9 mouse cellular contexts compared by ENCODE assay signal in genomic region chr9:13497690-13498333, GRCm38 (mm10). TPM values are rescaled to one million over a fixed set of nuclear protein-coding genes. Genes with fewer than 3 reads are reported as not detected.
DNase-seq lines count a peak whose midpoint lies in the region; ATAC-seq and TF ChIP-seq lines count a peak whose summit lies in the region.
"Had no signal": no experiment of that assay in that cellular context is flagged by ENCODE, and none has a peak within 500 bp of the region (broad histone marks: within the 10 kb centered on the region; RNA-seq: fewer than 3 reads in every experiment).

No protein-coding gene starts in this region.

- no peak overlapping the region for H3K27ac ChIP-seq in hindbrain, postnatal 0 days
- no peak overlapping the region for H3K27ac ChIP-seq in hindbrain, embryonic 13.5 days
- H3K27ac ChIP-seq in embryonic fibroblast, embryonic 13.5 days (ENCODE audit: insufficient read depth, low read length), result peak overlapping the region; percentile 99

- H3K9me3 ChIP-seq in hindbrain, postnatal 0 days (ENCODE audit: low read length), result no peaks in the 10 kb centered on the region
- H3K9me3 ChIP-seq in hindbrain, embryonic 13.5 days, result no peaks in the 10 kb centered on the region

- DNase-seq in hindbrain, postnatal 0 days (ENCODE audit: low spot score), result no peak
- peak; percentile 74 to 81 for DNase-seq in kidney, adult 8-10 months
- DNase-seq in retina, embryonic 14.5 days (ENCODE audit: low spot score), result peak; percentile 37
- no peak for DNase-seq in thymus, postnatal 10 days (ENCODE audit: low spot score in 2 of 2)
- no peak for DNase-seq in left cerebral cortex, adult 9 months (ENCODE audit: low spot score in 2 of 2)
- DNase-seq in T-cell, adult 2 months (ENCODE audit: low spot score), result no peak

- H3K27me3 ChIP-seq in hindbrain, postnatal 0 days (ENCODE audit: insufficient read depth, low read length), result no peaks in the 10 kb centered on the region
- no peaks in the 10 kb centered on the region for H3K27me3 ChIP-seq in hindbrain, embryonic 13.5 days

- TF ChIP-seq POLR2A in embryonic fibroblast, embryonic 13.5 days (IDR thresholded peaks at IDR 0.05; ENCODE audit: low read depth, low read length), result no peak

- H3K4me1 ChIP-seq in hindbrain, postnatal 0 days (ENCODE audit: insufficient read depth, low read length), result no peaks in the 10 kb centered on the region; the same call in 1 of the 2 replicates
- 0 out of 2 replicates have a peak, but pooled peaks cover 5% of the 10 kb centered on the region for H3K4me1 ChIP-seq in hindbrain, embryonic 13.5 days (replicated peaks)
- peaks cover 21% of the 10 kb centered on the region for H3K4me1 ChIP-seq in embryonic fibroblast, embryonic 13.5 days (ENCODE audit: control insufficient read depth, insufficient read depth, low read length)

- no peak overlapping the region for H3K9ac ChIP-seq in hindbrain, postnatal 0 days (replicated peaks; ENCODE audit: low read length)
- no peak overlapping the region for H3K9ac ChIP-seq in hindbrain, embryonic 13.5 days

- no peak overlapping the region for H3K4me2 ChIP-seq in hindbrain, postnatal 0 days (ENCODE audit: low read depth, low read length)
- H3K4me2 ChIP-seq in hindbrain, embryonic 13.5 days, result no peak overlapping the region

- H3K36me3 ChIP-seq in hindbrain, postnatal 0 days (ENCODE audit: insufficient read depth, low read length), result no peaks in the 10 kb centered on the region
- no peaks in the 10 kb centered on the region for H3K36me3 ChIP-seq in hindbrain, embryonic 13.5 days

- H3K4me3 ChIP-seq in hindbrain, postnatal 0 days (ENCODE audit: low read length), result no peak overlapping the region
- no peak overlapping the region for H3K4me3 ChIP-seq in hindbrain, embryonic 13.5 days
- no peak overlapping the region for H3K4me3 ChIP-seq in embryonic fibroblast, embryonic 13.5 days (ENCODE audit: insufficient read depth, low read length)

- WGBS in hindbrain, postnatal 0 days, result 66% methylated on average over 7 of the region's 7 CpGs
- WGBS in hindbrain, embryonic 13.5 days, result 77% methylated on average over 7 of the region's 7 CpGs

- ATAC-seq in hindbrain, postnatal 0 days, result peak; percentile 61; the same call in 1 of the 2 replicates
- no peak for ATAC-seq in hindbrain, embryonic 13.5 days (ENCODE audit: low FRiP score)

- no peak for TF ChIP-seq CTCF in hindbrain, postnatal 0 days (IDR thresholded peaks at IDR 0.05; ENCODE audit: low read depth)
- TF ChIP-seq CTCF in embryonic fibroblast, embryonic 13.5 days (IDR thresholded peaks at IDR 0.05; ENCODE audit: borderline replicate concordance, insufficient read depth, low read length), result no peak

RNA-seq across cellular contexts. Expression of gene Gm17571, which starts 51.3 kb away (rescaled TPM):
- total RNA-seq in hindbrain, postnatal 0 days (2014; rRNA removed), result not detected in 2 replicates
- not detected in 2 replicates for polyA plus RNA-seq in hindbrain, postnatal 0 days (2015; fragmentation: Nextera tagmentation; extraction: Ambion mirVana)
- not detected in 2 replicates for polyA plus RNA-seq in hindbrain, embryonic 13.5 days (2015; fragmentation: Nextera tagmentation; extraction: Ambion mirVana)
- polyA plus RNA-seq in embryonic fibroblast, embryonic 13.5 days (2011; ENCODE audit: insufficient read length, low read depth, missing spikeins), result not detected in 2 replicates
- total RNA-seq: hematopoietic stem cell, adult 5-6 weeks had no signal

Comparison
In these comparisons a context has a peak if more than half of its experiments do, and no peak if none do; other contexts are left out.
1. DNase-seq: peak in kidney, adult 8-10 months (2 of 2) and retina, embryonic 14.5 days (single experiment); none in hindbrain, postnatal 0 days (single experiment), thymus, postnatal 10 days (0 of 2), left cerebral cortex, adult 9 months (0 of 2) and T-cell, adult 2 months (single experiment).